Mouse (Mus musculus) heart, embryonic 13.5 days (tissue): Measurements from ENCODE around the gene Csad. TPM values are rescaled to one million over a fixed set of nuclear protein-coding genes. Genes with fewer than 3 reads are reported as not detected.

Source experiments
- ATAC-seq: fragments of 200-750 bp; cut with Nextera tagmentation; 2 replicates; pipeline ENCODE4 v1.8.0; 2017; ENCODE audit warnings: moderate TSS enrichment; ENCODE audit not compliant: insufficient number of reproducible peaks, low FRiP score, low TSS enrichment; ENCODE audit errors: extremely low read depth
- H3K27ac ChIP-seq: fragments of 300-500 bp; sonication (generic); replicated peaks from 2 replicates; pipeline ENCODE4 v1.5.1; 2015; ENCODE audit warnings: moderate library complexity, mild to moderate bottlenecking, inconsistent platforms
- H3K27me3 ChIP-seq: fragments of 300-500 bp; sonication (generic); replicated peaks from 2 replicates; pipeline ENCODE4 v1.6.1; 2015; ENCODE audit warnings: mild to moderate bottlenecking, inconsistent platforms
- H3K36me3 ChIP-seq: fragments of 300-500 bp; sonication (generic); 2 replicates; pipeline ENCODE4 v1.6.1; 2015; ENCODE audit warnings: mild to moderate bottlenecking, inconsistent platforms
- H3K4me1 ChIP-seq: fragments of 300-500 bp; sonication (generic); 2 replicates; pipeline ENCODE4 v1.6.1; 2015; ENCODE audit warnings: inconsistent platforms
- H3K4me2 ChIP-seq: fragments of 300-500 bp; sonication (generic); 2 replicates; pipeline ENCODE4 v1.6.1; 2015; ENCODE audit warnings: inconsistent platforms, mild to moderate bottlenecking, moderate library complexity
- H3K4me3 ChIP-seq: fragments of 300-500 bp; sonication (generic); 2 replicates; pipeline ENCODE4 v1.5.1; 2015; ENCODE audit warnings: moderate library complexity, mild to moderate bottlenecking, inconsistent platforms
- H3K9ac ChIP-seq: fragments of 300-500 bp; sonication (generic); 2 replicates; pipeline ENCODE4 v1.6.1; 2015; ENCODE audit warnings: inconsistent platforms, mild to moderate bottlenecking, moderate library complexity
- H3K9me3 ChIP-seq: fragments of 300-500 bp; sonication (generic); 2 replicates; pipeline ENCODE4 v1.6.1; 2016; ENCODE audit warnings: inconsistent platforms
- WGBS: fragments of 180-500 bp; shearing (Covaris S2); methylation state at CpG from one replicate; pipeline ENCODE4 v1.1.7; 2015; ENCODE audit warnings: mixed read lengths; 5-methylcytosine and 5-hydroxymethylcytosine counted together
- polyA plus RNA-seq: library from polyadenylated mRNA; unstranded; fragments of >200 nt; fragmentation: Nextera tagmentation; extraction: Ambion mirVana; gene quantifications from 2 replicates; pipeline ENCODE4 v1.2.1, GENCODE M21; 2015

Csad gene
- polyA plus RNA-seq, 1 experiment from 2014 or later = 33.4 TPM

GRCm38 (mm10) chr15:102211895-102212294 lies 7.4 kb upstream of the Csad start:
- WGBS = 64% methylated on average over 6 of the region's 6 CpGs
- no peak for ATAC-seq
- H3K4me2 ChIP-seq = no peak overlapping the region
- no peaks in the 10 kb centered on the region for H3K27me3 ChIP-seq
- H3K4me1 ChIP-seq = peaks cover 12% of the 10 kb centered on the region
- H3K9ac ChIP-seq = no peak overlapping the region
- no peaks in the 10 kb centered on the region for H3K9me3 ChIP-seq
- H3K27ac ChIP-seq = no peak overlapping the region; the same call in 1 of the 2 replicates
- no peak overlapping the region for H3K4me3 ChIP-seq
- H3K36me3 ChIP-seq = peaks cover 92% of the 10 kb centered on the region

DNA sequence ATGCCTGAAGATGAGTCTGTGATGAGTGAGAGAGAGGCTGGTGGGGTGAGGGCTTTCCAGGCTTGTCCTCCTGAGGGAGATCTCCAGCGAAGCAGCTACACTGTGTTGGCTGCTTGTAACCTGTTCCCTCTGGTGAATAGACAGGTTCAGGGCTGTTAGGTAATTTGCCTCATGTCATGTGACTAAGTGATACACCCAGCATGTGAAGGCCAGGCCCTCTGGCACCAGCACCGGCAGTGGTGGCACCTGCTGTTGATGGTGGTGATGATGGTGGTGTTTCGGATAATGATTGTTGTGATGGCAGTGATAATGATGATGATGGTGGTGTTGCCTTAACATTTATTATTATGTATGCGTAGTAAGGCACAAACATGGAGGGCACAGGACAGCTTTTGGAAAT lies 6.3 kb upstream of the Csad start:
- H3K4me1 ChIP-seq = peaks cover 17% of the 10 kb centered on the region
- no peaks in the 10 kb centered on the region for H3K9me3 ChIP-seq
- whole genome bisulfite sequencing = 91% methylated on average over 4 of the region's 4 CpGs
- no peak overlapping the region for H3K9ac ChIP-seq
- no peak overlapping the region for H3K27ac ChIP-seq
- no peaks in the 10 kb centered on the region for H3K27me3 ChIP-seq
- H3K4me2 ChIP-seq = no peak overlapping the region
- H3K4me3 ChIP-seq = no peak overlapping the region
- peaks cover 93% of the 10 kb centered on the region for H3K36me3 ChIP-seq
- ATAC-seq = no peak

DNA sequence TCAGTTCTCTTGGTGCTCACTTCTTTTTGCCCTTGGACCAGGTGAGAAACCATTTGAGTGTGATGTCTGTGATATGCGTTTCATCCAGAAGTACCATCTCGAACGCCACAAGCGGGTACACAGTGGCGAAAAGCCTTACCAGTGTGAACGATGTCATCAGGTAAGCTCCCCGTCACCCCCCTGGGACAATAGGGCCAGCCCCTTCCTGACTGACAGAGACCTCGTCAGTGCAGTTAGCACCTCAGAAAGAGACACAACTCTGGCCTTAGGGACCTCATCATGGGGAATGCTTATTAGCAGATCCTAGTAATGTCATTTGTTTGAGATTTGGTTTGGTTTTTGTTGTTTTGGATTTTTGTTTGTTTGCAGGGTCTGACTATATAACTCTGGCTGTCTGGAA lies 4.6 kb upstream of the Csad start:
- peaks cover 34% of the 10 kb centered on the region for H3K4me1 ChIP-seq
- H3K27ac ChIP-seq = no peak overlapping the region
- H3K4me2 ChIP-seq = no peak overlapping the region
- no peaks in the 10 kb centered on the region for H3K27me3 ChIP-seq
- ATAC-seq = no peak
- H3K9me3 ChIP-seq = no peaks in the 10 kb centered on the region
- H3K9ac ChIP-seq = no peak overlapping the region
- H3K36me3 ChIP-seq = peaks cover 93% of the 10 kb centered on the region
- WGBS = 92% methylated on average over 8 of the region's 8 CpGs
- H3K4me3 ChIP-seq = no peak overlapping the region

DNA sequence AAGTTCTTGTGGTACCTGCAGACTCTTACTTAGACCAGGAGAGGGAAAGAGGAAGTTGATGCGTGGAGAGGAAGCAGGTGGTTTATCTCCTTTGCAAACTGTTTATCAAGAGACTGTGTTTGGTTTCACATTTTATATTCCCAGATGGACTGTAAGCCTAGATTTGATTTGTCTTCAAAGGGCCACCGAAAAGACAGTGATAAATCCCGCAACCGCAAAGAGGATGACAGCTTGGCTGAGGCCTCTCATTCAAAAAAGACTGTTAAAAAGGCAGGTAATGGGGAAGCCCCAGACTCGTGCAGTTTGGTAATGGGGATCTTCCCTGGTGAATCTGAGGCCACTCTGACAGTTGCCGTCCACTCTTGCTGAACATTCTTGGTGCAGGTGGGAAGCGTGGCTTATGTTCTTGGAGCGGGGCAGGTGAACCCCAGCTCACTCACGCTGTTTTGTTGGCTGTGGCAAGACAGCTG lies 3.6 kb upstream of the Csad start:
- H3K27me3 ChIP-seq = no peaks in the 10 kb centered on the region
- ATAC-seq = no peak
- no peak overlapping the region for H3K27ac ChIP-seq
- H3K9me3 ChIP-seq = no peaks in the 10 kb centered on the region
- H3K4me3 ChIP-seq = no peak overlapping the region
- 76% methylated on average over 9 of the region's 9 CpGs for WGBS
- no peak overlapping the region for H3K4me2 ChIP-seq
- no peak overlapping the region; the same call in 1 of the 2 replicates for H3K9ac ChIP-seq
- H3K4me1 ChIP-seq = peaks cover 34% of the 10 kb centered on the region
- H3K36me3 ChIP-seq = peaks cover 83% of the 10 kb centered on the region

DNA sequence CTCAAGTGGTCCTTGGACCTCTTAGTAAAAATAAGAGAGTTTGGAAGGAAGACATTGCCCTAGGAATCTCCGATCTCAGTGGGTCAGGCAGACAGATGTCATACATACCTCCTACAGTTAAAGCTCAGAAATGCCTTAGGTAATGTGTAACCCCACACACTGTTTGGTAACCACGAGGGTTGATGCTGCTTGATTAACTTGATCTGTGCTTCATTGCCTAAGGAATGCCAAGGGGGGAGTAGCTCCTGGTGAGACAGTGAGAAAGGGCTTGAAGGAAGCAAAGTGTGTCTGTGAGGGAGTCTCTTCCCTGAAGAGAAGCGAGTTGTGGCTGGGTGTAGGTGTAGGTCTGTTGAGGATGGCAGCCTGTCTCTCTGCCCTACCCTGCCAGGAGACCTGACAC lies 2.8 kb upstream of the Csad start:
- Histone ChIP-seq H3K9me3 (no peaks in the 10 kb centered on the region), H3K4me2 (no peak overlapping the region), H3K27ac (no peak overlapping the region), H3K4me3 (no peak overlapping the region), H3K36me3 (peaks cover 75% of the 10 kb centered on the region), H3K27me3 (no peaks in the 10 kb centered on the region), H3K4me1 (peaks cover 39% of the 10 kb centered on the region), H3K9ac (no peak overlapping the region; the same call in 1 of the 2 replicates)
- 82% methylated on average over 3 of the region's 3 CpGs for WGBS
- no peak for ATAC-seq

- no peak for ATAC-seq
- peak overlapping the region; percentile 46 for H3K27ac ChIP-seq
- H3K9ac ChIP-seq = peak overlapping the region; percentile 96
- WGBS = 35% methylated on average over 8 of the region's 8 CpGs
- peaks cover 39% of the 10 kb centered on the region for H3K4me1 ChIP-seq
- no peaks in the 10 kb centered on the region for H3K27me3 ChIP-seq
- H3K4me3 ChIP-seq = peak overlapping the region; percentile 89
- peaks cover 61% of the 10 kb centered on the region for H3K36me3 ChIP-seq
- peak overlapping the region; percentile 75 for H3K4me2 ChIP-seq
- no peaks in the 10 kb centered on the region for H3K9me3 ChIP-seq
Measured at GRCm38 (mm10) chr15:102205779-102206178, 1.3 kb upstream of the Csad start.

DNA sequence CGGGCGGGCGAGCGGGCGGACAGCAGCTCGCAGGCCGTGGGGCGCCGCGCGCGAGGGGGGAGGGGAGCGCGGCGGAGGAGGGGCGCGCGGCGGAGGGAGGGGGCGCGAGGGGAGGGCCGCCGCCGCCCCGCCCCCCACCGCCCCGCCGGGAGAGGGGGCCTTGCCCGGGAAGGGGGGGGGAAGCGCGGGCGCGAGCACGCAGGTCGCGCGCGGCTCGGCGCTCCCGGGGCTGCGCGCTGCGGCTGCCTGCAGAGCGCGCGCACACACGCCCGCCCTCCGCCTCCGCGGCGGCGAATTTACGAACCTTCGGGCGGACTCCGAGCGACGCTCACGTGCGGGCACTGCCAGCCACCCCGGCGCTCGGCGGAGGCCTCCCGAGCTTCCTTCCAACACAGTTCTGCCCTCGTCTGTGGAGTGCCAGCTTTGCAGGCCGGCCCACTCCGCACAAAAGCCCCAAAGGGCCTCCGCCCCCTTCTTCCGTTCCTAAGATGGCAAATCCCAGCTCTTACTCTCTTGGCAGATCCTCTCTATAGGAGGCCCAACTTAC lies 616 bp downstream of the Csad start:
- H3K9ac ChIP-seq = peak overlapping the region; percentile 96
- H3K27me3 ChIP-seq = no peaks in the 10 kb centered on the region
- peak overlapping the region; percentile 89 for H3K4me3 ChIP-seq
- peaks cover 57% of the 10 kb centered on the region for H3K36me3 ChIP-seq
- H3K9me3 ChIP-seq = no peaks in the 10 kb centered on the region
- WGBS = 0% methylated on average over 33 of the region's 72 CpGs
- peak overlapping the region; percentile 99 for H3K27ac ChIP-seq
- peaks cover 39% of the 10 kb centered on the region for H3K4me1 ChIP-seq
- H3K4me2 ChIP-seq = peak overlapping the region; percentile 75
- peak; percentile 52 for ATAC-seq

- Histone ChIP-seq H3K27me3 (no peaks in the 10 kb centered on the region), H3K36me3 (peaks cover 52% of the 10 kb centered on the region), H3K9me3 (no peaks in the 10 kb centered on the region), H3K4me1 (peaks cover 39% of the 10 kb centered on the region), H3K4me2 (peak within 1 kb of the TSS; percentile 75), H3K9ac (peak within 1 kb of the TSS; percentile 96), H3K27ac (peak within 1 kb of the TSS; percentile 99), H3K4me3 (peak within 1 kb of the TSS; percentile 89)
- under 1% methylated on average over 58 of the region's 68 CpGs for WGBS
- peak; percentile 94 for ATAC-seq
Measured at GRCm38 (mm10) chr15:102202971-102203834, 1.3 kb downstream of the Csad start, which contains the start of gene Zfp740. Gene Zfp740, plus strand, starts transcription at chr15:102203249.

- H3K9me3 ChIP-seq = no peaks in the 10 kb centered on the region
- no peak overlapping the region for H3K27ac ChIP-seq
- no peaks in the 10 kb centered on the region for H3K27me3 ChIP-seq
- H3K4me1 ChIP-seq = peaks cover 11% of the 10 kb centered on the region
- ATAC-seq = no peak
- 78% methylated on average over 4 of the region's 4 CpGs for WGBS
- H3K9ac ChIP-seq = no peak overlapping the region
- H3K36me3 ChIP-seq = peaks cover 17% of the 10 kb centered on the region
- no peak overlapping the region for H3K4me2 ChIP-seq
- no peak overlapping the region for H3K4me3 ChIP-seq
Measured at GRCm38 (mm10) chr15:102198841-102199240, 5.7 kb downstream of the Csad start.

DNA sequence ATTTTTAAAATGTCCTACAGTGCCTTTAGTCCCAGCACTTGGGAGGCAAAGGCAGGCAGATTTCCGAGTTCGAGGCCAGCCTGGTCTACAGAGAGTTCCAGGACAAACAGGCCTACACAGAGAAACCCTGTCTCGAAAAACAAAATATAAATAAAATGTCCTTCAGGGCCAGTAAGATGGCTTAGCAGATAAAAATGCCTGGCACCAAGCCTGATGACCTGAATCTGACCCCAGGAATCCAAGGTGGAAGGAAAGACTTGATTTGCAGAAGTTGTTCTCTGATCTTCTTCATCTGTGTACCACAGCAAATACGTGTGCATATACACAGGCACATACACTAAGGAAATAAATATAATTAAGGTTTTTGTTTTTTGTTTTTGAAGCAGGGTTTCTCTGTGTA lies 9.2 kb downstream of the Csad start:
- no peak overlapping the region for H3K4me2 ChIP-seq
- ATAC-seq = no peak
- peaks cover 12% of the 10 kb centered on the region for H3K36me3 ChIP-seq
- no peaks in the 10 kb centered on the region for H3K9me3 ChIP-seq
- no peak overlapping the region for H3K9ac ChIP-seq
- WGBS = 69% methylated on average over 4 of the region's 4 CpGs
- H3K27ac ChIP-seq = no peak overlapping the region
- peaks cover 7% of the 10 kb centered on the region; the same call in 1 of the 2 replicates for H3K4me1 ChIP-seq
- H3K4me3 ChIP-seq = no peak overlapping the region
- no peaks in the 10 kb centered on the region for H3K27me3 ChIP-seq

DNA sequence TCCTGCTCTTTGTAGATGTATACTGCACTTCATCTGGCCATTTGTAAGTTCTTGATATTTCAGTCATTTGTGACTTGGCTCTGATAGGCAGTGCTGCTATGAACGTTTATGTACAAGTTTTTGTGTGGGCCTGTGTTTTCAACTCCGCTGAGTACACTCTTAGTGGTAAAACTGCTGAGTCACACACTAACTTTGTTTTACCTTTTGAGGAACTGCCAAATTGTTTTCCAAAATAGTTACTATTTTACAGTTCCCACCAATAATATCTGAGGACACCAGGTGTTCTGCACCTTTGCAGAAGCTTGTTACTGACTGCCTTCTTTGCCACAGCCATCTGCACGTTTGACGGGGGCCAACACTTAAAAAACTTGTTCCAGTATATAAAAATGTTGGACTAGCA lies 10.1 kb downstream of the Csad start:
- Histone ChIP-seq H3K27ac (no peak overlapping the region), H3K9ac (no peak overlapping the region), H3K4me2 (no peak overlapping the region), H3K4me1 (peaks cover 7% of the 10 kb centered on the region; the same call in 1 of the 2 replicates), H3K9me3 (no peaks in the 10 kb centered on the region), H3K36me3 (peaks cover 7% of the 10 kb centered on the region; the same call in 1 of the 2 replicates), H3K4me3 (no peak overlapping the region), H3K27me3 (no peaks in the 10 kb centered on the region)
- ATAC-seq = no peak
- 82% methylated on average over 4 of the region's 4 CpGs for WGBS
